Mouse (Mus musculus): ENCODE data around the gene Kmt2e. TPM values are rescaled to one million over a fixed set of nuclear protein-coding genes. Genes with fewer than 3 reads are reported as not detected.

The Kmt2e gene
- total and polyA plus RNA-seq, 3 experiments = 16.2 to 75.6 (median 29.3) TPM

- 0 out of 2 replicates have a peak, but pooled peaks have one; percentile 63 for TF ChIP-seq RCOR1 (IDR thresholded peaks at IDR 0.05; ENCODE audit: low read depth, low read length)
- TF ChIP-seq POLR2A (IDR thresholded peaks at IDR 0.05; ENCODE audit: control insufficient read depth in 1 of 2, insufficient read depth in 1 of 2, low read depth in 1 of 2, low read length in 2 of 2, poor library complexity in 1 of 2) = no peak
- TF ChIP-seq TAL1 (IDR thresholded peaks at IDR 0.05; ENCODE audit: low read length) = no peak
- TF ChIP-seq USF2 (IDR thresholded peaks at IDR 0.05; ENCODE audit: borderline replicate concordance in 1 of 2, insufficient read depth in 1 of 2, low read depth in 1 of 2, low read length in 2 of 2) = no peak
- TF ChIP-seq MYC (IDR thresholded peaks at IDR 0.05; ENCODE audit: low read depth, low read length) = peak; percentile 78
- TF ChIP-seq RAD21 (IDR thresholded peaks at IDR 0.05; ENCODE audit: low read depth, low read length) = peak; percentile 97
- no peak for TF ChIP-seq ZNF384 (IDR thresholded peaks at IDR 0.05; ENCODE audit: low read depth, low read length)
- TF ChIP-seq CTCF (IDR thresholded peaks at IDR 0.05 in 2 of 3, conservative IDR thresholded peaks at IDR 0.05 in 1 of 3; ENCODE audit: control insufficient read depth in 1 of 3, insufficient read depth in 1 of 3, low read depth in 2 of 3, low read length in 3 of 3, poor library complexity in 1 of 3, severe bottlenecking in 1 of 3) = peak; percentile 52 to 92 (median 70)
- peak; percentile 84 for TF ChIP-seq GATA1 (IDR thresholded peaks at IDR 0.05; ENCODE audit: low read depth, low read length)
- no peak for TF ChIP-seq MAFK (IDR thresholded peaks at IDR 0.05; ENCODE audit: borderline replicate concordance, low read depth, low read length)
- no peak for TF ChIP-seq UBTF (IDR thresholded peaks at IDR 0.05; ENCODE audit: borderline replicate concordance, insufficient read depth, low read depth, low read length)
- TF ChIP-seq POLR2AphosphoS5 (IDR thresholded peaks at IDR 0.05; ENCODE audit: borderline replicate concordance, low read depth, low read length) = no peak
- TF ChIP-seq CHD2 (IDR thresholded peaks at IDR 0.05; ENCODE audit: low read length) = no peak
- TF ChIP-seq ZKSCAN1 (IDR thresholded peaks at IDR 0.05; ENCODE audit: low read depth, low read length) = no peak; the same call in 1 of the 2 replicates
- TF ChIP-seq SMC3 (IDR thresholded peaks at IDR 0.05; ENCODE audit: low read depth, low read length) = peak; percentile 87
- TF ChIP-seq MAZ (IDR thresholded peaks at IDR 0.05; ENCODE audit: low read depth, low read length) = peak; percentile 74; the same call in 1 of the 2 replicates
- 0 out of 2 replicates have a peak, but pooled peaks have one; percentile 42 for TF ChIP-seq ZMIZ1 (IDR thresholded peaks at IDR 0.05; ENCODE audit: low read depth, low read length)
- peak; percentile 56 for TF ChIP-seq ETS1 (IDR thresholded peaks at IDR 0.05; ENCODE audit: low read depth, low read length)
- TF ChIP-seq ZC3H11A (IDR thresholded peaks at IDR 0.05; ENCODE audit: low read depth, low read length) = peak; percentile 93
- peak; percentile 80 for TF ChIP-seq MXI1 (IDR thresholded peaks at IDR 0.05; ENCODE audit: low read depth, low read length)
- TF ChIP-seq E2F4 (IDR thresholded peaks at IDR 0.05; ENCODE audit: borderline replicate concordance, low read depth, low read length) = no peak
- no peak for TF ChIP-seq MYB (IDR thresholded peaks at IDR 0.05; ENCODE audit: low read depth, low read length)
Measured at GRCm38 (mm10) chr5:23415571-23416285, 18.5 kb upstream of the Kmt2e start (continued).

GRCm38 (mm10) chr5:23416286-23416643 is 18.0 kb upstream of the Kmt2e start:
- peak overlapping the region; percentile 13; the same call in 1 of the 2 replicates for H3K9ac ChIP-seq (ENCODE audit: control insufficient read depth, low read depth, low read length, poor library complexity, severe bottlenecking)
- peaks cover 0 to 27% of the 10 kb centered on the region in 2 experiments; a peak in 2 of 4 replicates for H3K36me3 ChIP-seq (ENCODE audit: control insufficient read depth in 1 of 2, insufficient read depth in 2 of 2, low read length in 2 of 2)
- peak overlapping the region; percentile 30 to 49 for H3K4me3 ChIP-seq (ENCODE audit: control insufficient read depth in 1 of 2, insufficient read depth in 1 of 2, low read depth in 2 of 2, low read length in 2 of 2)
- TF ChIP-seq MYC (IDR thresholded peaks at IDR 0.05; ENCODE audit: low read depth, low read length) (no peak), SIN3A (IDR thresholded peaks at IDR 0.05; ENCODE audit: low read length) (peak; percentile 1; the same call in 1 of the 2 replicates), NRF1 (IDR thresholded peaks at IDR 0.05; ENCODE audit: insufficient read depth, low read depth, low read length, poor library complexity, severe bottlenecking) (0 out of 2 replicates have a peak, but pooled peaks have one; percentile 28), MAFK (IDR thresholded peaks at IDR 0.05; ENCODE audit: borderline replicate concordance, low read depth, low read length) (no peak), CHD1 (IDR thresholded peaks at IDR 0.05; ENCODE audit: low read depth, low read length) (peak; percentile 82; the same call in 1 of the 2 replicates), USF2 (IDR thresholded peaks at IDR 0.05; ENCODE audit: borderline replicate concordance in 1 of 2, insufficient read depth in 1 of 2, low read depth in 1 of 2, low read length in 2 of 2) (no peak)
- peaks cover 8 to 14% of the 10 kb centered on the region in 2 experiments for H3K4me1 ChIP-seq (ENCODE audit: control insufficient read depth in 1 of 2, insufficient read depth in 2 of 2, low read length in 2 of 2)
- no peaks in the 10 kb centered on the region for H3K27me3 ChIP-seq (ENCODE audit: control insufficient read depth in 1 of 2, insufficient read depth in 2 of 2, low read length in 2 of 2)
- DNase-seq (ENCODE audit: low read depth, low spot score) = no peak
- peaks cover 5% of the 10 kb centered on the region for H3K79me2 ChIP-seq (ENCODE audit: control insufficient read depth, insufficient read depth, low read length, poor library complexity)
- H3K9me3 ChIP-seq (replicated peaks; ENCODE audit: insufficient read depth, low read length) = no peaks in the 10 kb centered on the region
- H3K27ac ChIP-seq (ENCODE audit: control insufficient read depth, low read depth, low read length) = peak overlapping the region; percentile 33
